Mouse (Mus musculus) adrenal gland, adult 8-10 months (tissue): ENCODE measurements at regions not wholly inside any gene's neighbourhood (a gene's known extent, or its start where the extent isn't known, plus 50 kb on each side); places are given as distances from the start of the nearest gene placed in this dataset.

ENCODE experiments used
- DNase-seq: peaks from one replicate; pipeline ENCODE4 v3.0.0; 2022

GRCm38 (mm10) chr4:99503221-99503744 is 152.8 kb upstream of the Foxd3 start:
- DNase-seq, result no peak

GRCm38 (mm10) chr4:99511993-99512392 is 144.1 kb upstream of the Foxd3 start:
- DNase-seq, result no peak

- no peak for DNase-seq
Measured at GRCm38 (mm10) chr4:99516883-99517282, 139.2 kb upstream of the Foxd3 start.

- DNase-seq, result no peak
Measured at GRCm38 (mm10) chr4:99527441-99527840, 128.7 kb upstream of the Foxd3 start.

GRCm38 (mm10) chr4:99544014-99544413 is 112.1 kb upstream of the Foxd3 start:
- no peak for DNase-seq

GRCm38 (mm10) chr4:99545742-99546141 is 110.4 kb upstream of the Foxd3 start:
- DNase-seq, result no peak

GRCm38 (mm10) chr4:99557963-99558362 is 98.1 kb upstream of the Foxd3 start:
- DNase-seq, result no peak

GRCm38 (mm10) chr4:99560604-99561003 is 95.5 kb upstream of the Foxd3 start:
- no peak for DNase-seq

- no peak for DNase-seq
Measured at GRCm38 (mm10) chr4:99561506-99561937, 94.6 kb upstream of the Foxd3 start.

- no peak for DNase-seq
Measured at GRCm38 (mm10) chr4:99565401-99565800, 90.7 kb upstream of the Foxd3 start.

GRCm38 (mm10) chr4:99572841-99573642 is 83.1 kb upstream of the Foxd3 start:
- DNase-seq, result peak; percentile 16

- DNase-seq, result no peak
Measured at GRCm38 (mm10) chr4:99574021-99574531, 82.0 kb upstream of the Foxd3 start.

GRCm38 (mm10) chr4:99574984-99575383 is 81.1 kb upstream of the Foxd3 start:
- no peak for DNase-seq

- no peak for DNase-seq
Measured at GRCm38 (mm10) chr4:99597781-99598180, 58.3 kb upstream of the Foxd3 start.

- no peak for DNase-seq
Measured at GRCm38 (mm10) chr4:99600741-99601140, 55.4 kb upstream of the Foxd3 start.

GRCm38 (mm10) chr4:99601463-99601862 is 54.6 kb upstream of the Foxd3 start:
- DNase-seq, result no peak
